Mouse (Mus musculus): ENCODE measurements around the gene Dars2.

GRCm38 (mm10) chr1:161038004-161038403 is 32.5 kb downstream of the Dars2 start:
- TF ChIP-seq EP300 (IDR thresholded peaks at IDR 0.05; ENCODE audit: insufficient read depth, low read depth, low read length) (no peak), CTCF (IDR thresholded peaks at IDR 0.05; ENCODE audit: low read depth, low read length) (no peak)
